Comparison of ENCODE assay signal across 16 mouse cellular contexts in the genomic region with DNA sequence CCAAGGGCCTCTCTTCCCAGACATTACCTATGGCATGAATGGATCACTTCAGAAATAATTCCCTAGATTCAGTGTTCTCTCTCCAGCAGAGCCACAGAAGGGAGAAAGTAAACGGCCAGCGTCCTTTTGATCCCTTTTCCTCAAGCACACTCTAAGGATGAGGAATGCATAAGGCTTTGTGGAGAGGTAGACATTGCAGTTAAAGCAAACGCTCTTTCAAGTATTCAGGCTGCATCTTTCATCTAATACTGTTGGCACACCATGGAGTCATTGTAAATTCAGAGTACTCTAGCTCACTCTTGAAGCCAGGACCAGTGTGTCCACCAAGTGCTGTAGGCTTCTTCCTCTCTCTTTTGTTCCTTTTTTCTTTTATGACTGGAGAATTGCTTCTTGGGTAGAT.
"Had no signal": no experiment of that assay in that cellular context is flagged by ENCODE, and none has a peak within 500 bp of the region (broad histone marks: within the 10 kb centered on the region; RNA-seq: fewer than 3 reads in every experiment).

No protein-coding gene starts in this region.

- H3K9me3 ChIP-seq: neural tube, embryonic 13.5 days; neural tube, embryonic 15.5 days; stomach, embryonic 15.5 days had no signal

- H3K4me2 ChIP-seq: neural tube, embryonic 13.5 days; neural tube, embryonic 15.5 days; stomach, embryonic 15.5 days had no signal

- H3K27ac ChIP-seq: neural tube, embryonic 13.5 days; neural tube, embryonic 15.5 days; stomach, embryonic 15.5 days; stomach, postnatal 0 days had no signal

- H3K9ac ChIP-seq: neural tube, embryonic 13.5 days; neural tube, embryonic 15.5 days; stomach, embryonic 15.5 days had no signal

- H3K36me3 ChIP-seq: neural tube, embryonic 13.5 days; neural tube, embryonic 15.5 days; stomach, embryonic 15.5 days had no signal

- DNase-seq: retina, postnatal 1 day; right cerebral cortex, adult 18-20 months; right cerebral cortex, postnatal 14 days; right cerebral cortex, postnatal 25 days; right cerebral cortex, postnatal 4 days; spleen, adult 18-20 months; thymus, adult 18-20 months; thymus, adult 2 months; thymus, postnatal 14 days; thymus, postnatal 25 days; thymus, postnatal 36 days; thymus, postnatal 4 days had no signal

- H3K27me3 ChIP-seq: neural tube, embryonic 13.5 days; neural tube, embryonic 15.5 days; stomach, embryonic 15.5 days had no signal

- H3K4me3 ChIP-seq: neural tube, embryonic 13.5 days; neural tube, embryonic 15.5 days; stomach, embryonic 15.5 days had no signal

- H3K4me1 ChIP-seq: neural tube, embryonic 13.5 days; neural tube, embryonic 15.5 days; stomach, embryonic 15.5 days had no signal
